ENCODE assay signal across 24 mouse cellular contexts in the genomic region with DNA sequence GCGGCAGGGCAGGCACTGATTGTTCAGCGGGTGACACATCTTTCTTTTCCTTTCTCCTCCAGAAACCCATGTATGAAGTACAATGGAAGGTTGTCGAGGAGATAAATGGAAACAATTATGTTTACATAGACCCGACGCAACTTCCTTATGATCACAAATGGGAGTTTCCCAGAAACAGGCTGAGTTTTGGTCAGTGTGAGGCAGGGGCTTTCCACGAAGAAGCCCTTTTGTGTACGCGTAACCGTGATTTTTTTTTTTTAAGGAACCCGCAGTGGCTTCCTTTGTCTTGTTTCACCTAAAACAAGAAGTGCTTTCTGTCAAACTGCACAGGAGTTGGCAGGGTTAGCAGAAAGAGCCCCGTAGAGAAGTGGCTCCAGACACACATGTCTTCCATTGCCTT.
DNase-seq lines count a peak whose midpoint lies in the region; ATAC-seq and TF ChIP-seq lines count a peak whose summit lies in the region.
"Had no signal": no experiment of that assay in that cellular context is flagged by ENCODE, and none has a peak within 500 bp of the region (broad histone marks: within the 10 kb centered on the region; RNA-seq: fewer than 3 reads in every experiment).

No protein-coding gene starts in this region.

- intact Hi-C loops in heart, postnatal 36 days (cut with DNase I), result no loop called here

- peak; percentile 24 for DNase-seq in heart, postnatal 0 days (ENCODE audit: low spot score)
- no peak for DNase-seq in heart, postnatal 36 days
- DNase-seq in stomach, postnatal 0 days (ENCODE audit: low spot score), result no peak
- peak; percentile 53 for DNase-seq in induced T-regulatory cell, adult 2 months (ENCODE audit: low read depth)
- DNase-seq in frontal cortex, postnatal 25 days (ENCODE audit: low spot score in 2 of 2), result no peak
- no peak for DNase-seq in adrenal gland, adult (ENCODE audit: inconsistent age in 2 of 2, low spot score in 1 of 2)
- DNase-seq: adrenal gland, postnatal 14 days; cerebellum, adult 11 months; cerebellum, adult 9-10 months; cerebellum, postnatal 36 days; gastrocnemius, postnatal 14 days; heart, postnatal 10 days; kidney, adult 9 months; kidney, postnatal 10 days had no signal

- TF ChIP-seq CTCF in heart, postnatal 0 days (IDR thresholded peaks at IDR 0.05; ENCODE audit: low read depth), result no peak
- TF ChIP-seq CTCF in stomach, postnatal 0 days (IDR thresholded peaks at IDR 0.05; ENCODE audit: low read depth), result no peak

- H3K4me3 ChIP-seq in heart, postnatal 0 days (ENCODE audit: low read depth, low read length), result no peak overlapping the region
- no peak overlapping the region for H3K4me3 ChIP-seq in stomach, embryonic 15.5 days (replicated peaks)
- H3K4me3 ChIP-seq in stomach, postnatal 0 days (ENCODE audit: low read depth, low read length), result no peak overlapping the region
- H3K4me3 ChIP-seq: forebrain, embryonic 13.5 days; hindbrain, embryonic 12.5 days; limb, embryonic 12.5 days; liver, embryonic 15.5 days; lung, embryonic 15.5 days; midbrain, embryonic 13.5 days had no signal

- H3K36me3 ChIP-seq in heart, postnatal 0 days (replicated peaks; ENCODE audit: control insufficient read depth, insufficient read depth, low read length), result no peaks in the 10 kb centered on the region
- H3K36me3 ChIP-seq in stomach, embryonic 15.5 days, result 0 out of 2 replicates have a peak, but pooled peaks cover 3% of the 10 kb centered on the region
- no peaks in the 10 kb centered on the region for H3K36me3 ChIP-seq in stomach, postnatal 0 days (ENCODE audit: control insufficient read depth, insufficient read depth, low read length)
- H3K36me3 ChIP-seq: lung, embryonic 15.5 days had no signal

- H3K27ac ChIP-seq in heart, postnatal 0 days (ENCODE audit: low read depth), result no peak overlapping the region
- H3K27ac ChIP-seq in stomach, embryonic 15.5 days, result peak overlapping the region; percentile 21; the same call in 1 of the 2 replicates
- no peak overlapping the region for H3K27ac ChIP-seq in stomach, postnatal 0 days (replicated peaks)
- H3K27ac ChIP-seq: forebrain, embryonic 13.5 days; hindbrain, embryonic 12.5 days; limb, embryonic 12.5 days; liver, embryonic 15.5 days; lung, embryonic 15.5 days; macrophage; midbrain, embryonic 13.5 days had no signal

- H3K4me1 ChIP-seq in heart, postnatal 0 days (ENCODE audit: control insufficient read depth, insufficient read depth), result peaks cover 10% of the 10 kb centered on the region
- H3K4me1 ChIP-seq in stomach, embryonic 15.5 days, result no peaks in the 10 kb centered on the region; the same call in 1 of the 2 replicates
- no peaks in the 10 kb centered on the region for H3K4me1 ChIP-seq in stomach, postnatal 0 days (replicated peaks; ENCODE audit: control insufficient read depth, insufficient read depth)
- H3K4me1 ChIP-seq: forebrain, embryonic 13.5 days; hindbrain, embryonic 12.5 days; limb, embryonic 12.5 days; liver, embryonic 15.5 days; lung, embryonic 15.5 days; midbrain, embryonic 13.5 days had no signal

- H3K9me3 ChIP-seq in heart, postnatal 0 days (replicated peaks; ENCODE audit: control insufficient read depth, low read length), result no peaks in the 10 kb centered on the region
- H3K9me3 ChIP-seq in stomach, embryonic 15.5 days, result no peaks in the 10 kb centered on the region
- H3K9me3 ChIP-seq in stomach, postnatal 0 days (ENCODE audit: control insufficient read depth, low read length), result no peaks in the 10 kb centered on the region
- H3K9me3 ChIP-seq: forebrain, embryonic 13.5 days; hindbrain, embryonic 12.5 days; limb, embryonic 12.5 days; liver, embryonic 15.5 days; lung, embryonic 15.5 days; midbrain, embryonic 13.5 days had no signal

- H3K27me3 ChIP-seq in heart, postnatal 0 days (ENCODE audit: control insufficient read depth, insufficient read depth, low read length), result no peaks in the 10 kb centered on the region
- no peaks in the 10 kb centered on the region for H3K27me3 ChIP-seq in stomach, embryonic 15.5 days (replicated peaks)
- H3K27me3 ChIP-seq in stomach, postnatal 0 days (ENCODE audit: control insufficient read depth, insufficient read depth, low read length), result no peaks in the 10 kb centered on the region
- H3K27me3 ChIP-seq: forebrain, embryonic 13.5 days; hindbrain, embryonic 12.5 days; limb, embryonic 12.5 days; liver, embryonic 15.5 days; lung, embryonic 15.5 days; midbrain, embryonic 13.5 days had no signal

- ATAC-seq in heart, postnatal 0 days (ENCODE audit: insufficient read depth, low read depth), result no peak
- no peak for ATAC-seq in stomach, embryonic 15.5 days (ENCODE audit: insufficient read depth, low FRiP score, low read depth)
- no peak for ATAC-seq in stomach, postnatal 0 days (ENCODE audit: low FRiP score, low TSS enrichment)
- ATAC-seq: forebrain, embryonic 13.5 days; intestine, postnatal 0 days; midbrain, embryonic 13.5 days had no signal

- H3K4me2 ChIP-seq in heart, postnatal 0 days (ENCODE audit: low read depth, low read length), result no peak overlapping the region
- H3K4me2 ChIP-seq in stomach, embryonic 15.5 days, result no peak overlapping the region
- no peak overlapping the region for H3K4me2 ChIP-seq in stomach, postnatal 0 days (replicated peaks; ENCODE audit: low read depth)
- H3K4me2 ChIP-seq: forebrain, embryonic 13.5 days; heart, embryonic 11.5 days; hindbrain, embryonic 12.5 days; limb, embryonic 12.5 days; liver, embryonic 15.5 days; lung, embryonic 15.5 days; midbrain, embryonic 13.5 days had no signal

- 72% methylated on average over 11 of the region's 11 CpGs for WGBS in heart, postnatal 0 days
- 61% methylated on average over 11 of the region's 11 CpGs for WGBS in stomach, embryonic 15.5 days
- WGBS in stomach, postnatal 0 days, result 57% methylated on average over 11 of the region's 11 CpGs

- no peak overlapping the region for H3K9ac ChIP-seq in heart, postnatal 0 days (replicated peaks; ENCODE audit: low read depth, low read length)
- H3K9ac ChIP-seq in stomach, embryonic 15.5 days, result no peak overlapping the region
- no peak overlapping the region for H3K9ac ChIP-seq in stomach, postnatal 0 days (ENCODE audit: low read length)
- H3K9ac ChIP-seq: forebrain, embryonic 13.5 days; hindbrain, embryonic 12.5 days; limb, embryonic 12.5 days; liver, embryonic 15.5 days; lung, embryonic 15.5 days; midbrain, embryonic 13.5 days had no signal

- no peak for TF ChIP-seq EP300 in heart, postnatal 0 days (IDR thresholded peaks at IDR 0.05; ENCODE audit: low read depth)
- TF ChIP-seq EP300 in stomach, postnatal 0 days (optimal IDR thresholded peaks at IDR 0.05), result no peak

Comparison
In these comparisons a context has a peak if more than half of its experiments do, and no peak if none do; other contexts are left out.
1. DNase-seq: peak in heart, postnatal 0 days (single experiment) and induced T-regulatory cell, adult 2 months (single experiment); none in heart, postnatal 36 days (0 of 2), stomach, postnatal 0 days (single experiment), frontal cortex, postnatal 25 days (0 of 2) and adrenal gland, adult (0 of 2).